Mouse (Mus musculus): ENCODE results near the gene Smndc1.

Smndc1 gene

DNA sequence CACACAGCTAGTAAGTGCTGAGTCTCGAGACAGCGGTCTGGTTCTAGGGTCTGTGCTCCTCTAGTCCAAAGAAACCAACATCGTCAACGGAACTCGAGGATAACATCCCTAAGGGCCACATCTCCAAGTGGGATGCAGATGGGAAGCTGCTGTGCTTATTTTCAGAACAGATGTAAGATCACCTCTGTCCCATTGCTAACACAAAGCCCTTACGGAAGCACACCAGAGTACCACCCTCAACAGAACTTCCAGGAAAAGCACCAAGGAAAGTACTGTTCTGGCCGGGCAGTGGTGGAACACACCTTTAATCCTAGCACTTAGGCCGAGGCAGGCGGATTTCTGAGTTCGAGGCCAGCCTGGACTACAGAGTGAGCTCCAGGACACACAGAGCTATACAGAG lies 12.0 kb downstream of the Smndc1 start:
- DNase-seq: no peak

DNA sequence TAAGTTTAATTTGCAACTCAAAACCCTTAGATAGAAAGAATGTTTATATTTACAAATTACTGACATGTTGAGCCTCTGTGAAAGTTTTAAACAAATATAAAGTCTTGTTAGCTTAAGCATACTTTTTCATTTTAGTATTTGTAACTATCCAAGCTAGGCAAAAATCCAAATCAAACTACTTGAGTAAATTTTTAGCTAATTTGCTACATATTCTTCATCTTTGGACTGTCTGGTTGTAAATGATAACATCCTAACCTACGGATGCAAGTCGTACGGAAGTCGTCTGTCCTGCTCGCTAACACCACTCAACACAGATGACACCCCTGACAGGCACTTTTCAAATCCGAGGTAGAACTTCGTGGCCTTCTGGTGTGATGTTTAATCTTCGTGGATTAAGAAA lies 12.7 kb downstream of the Smndc1 start:
- no peak for DNase-seq

GRCm38 (mm10) chr19:53375816-53376215 lies 14.6 kb downstream of the Smndc1 start:
- DNase-seq: peak in 1 of 2 experiments; percentile 69

GRCm38 (mm10) chr19:53375299-53375698 lies 15.1 kb downstream of the Smndc1 start:
- peak in 1 of 2 experiments; percentile 47 for DNase-seq

GRCm38 (mm10) chr19:53373570-53373969 lies 16.8 kb downstream of the Smndc1 start:
- DNase-seq: no peak

DNA sequence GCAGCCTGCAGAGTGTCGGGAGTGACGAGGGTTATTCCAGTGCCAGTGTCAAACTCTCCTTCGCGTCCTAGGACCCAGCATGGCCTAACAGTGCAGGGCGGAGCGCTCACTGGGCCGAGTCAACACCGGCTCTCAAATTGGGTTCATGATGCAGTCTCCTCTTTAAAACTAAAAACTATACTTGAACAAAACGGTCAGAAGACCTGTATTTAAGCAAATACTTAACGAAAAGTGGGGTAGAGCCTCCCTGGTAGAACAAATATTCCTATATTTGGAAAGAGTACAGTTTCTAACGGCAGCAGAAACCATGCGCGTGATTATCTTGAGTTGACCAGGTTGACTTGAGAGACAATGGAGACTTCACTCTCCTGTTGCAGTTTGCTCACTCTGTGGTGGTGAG lies 18.7 kb downstream of the Smndc1 start, which contains the start of gene Gm10197:
Gm10197 (minus strand) TSS at position 101 of the 400 bp plus-strand sequence.
- DNase-seq: no peak

- no peak for DNase-seq
Measured at GRCm38 (mm10) chr19:53370233-53370632, 20.1 kb downstream of the Smndc1 start.

DNA sequence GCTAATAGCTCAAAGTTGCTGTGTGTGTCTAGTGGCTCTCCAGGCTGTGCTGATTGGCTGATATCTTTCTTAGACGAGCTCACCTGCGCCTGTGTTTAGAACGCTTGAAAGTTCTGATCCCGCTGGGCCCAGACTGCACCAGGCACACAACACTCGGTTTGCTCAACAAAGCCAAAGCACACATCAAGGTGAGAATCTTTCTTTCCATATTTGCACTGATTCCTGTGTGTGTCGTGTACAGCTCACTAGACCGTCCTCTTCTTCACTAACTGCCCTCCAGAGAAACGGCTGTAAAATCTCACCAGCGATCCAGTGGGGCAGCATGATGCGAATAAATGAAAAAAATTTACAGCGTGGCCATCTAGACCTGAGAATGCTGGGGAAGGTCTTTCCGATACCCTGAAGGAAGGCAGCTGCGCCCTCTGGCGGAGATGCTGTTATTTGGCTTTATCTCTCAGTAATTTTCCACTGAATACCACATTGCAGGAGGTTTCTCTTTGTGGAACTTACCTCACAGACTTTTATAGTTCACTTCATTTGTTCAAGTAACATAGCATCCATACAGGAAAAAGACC lies 20.8 kb downstream of the Smndc1 start:
- peak; percentile 85 to 94 for DNase-seq

DNA sequence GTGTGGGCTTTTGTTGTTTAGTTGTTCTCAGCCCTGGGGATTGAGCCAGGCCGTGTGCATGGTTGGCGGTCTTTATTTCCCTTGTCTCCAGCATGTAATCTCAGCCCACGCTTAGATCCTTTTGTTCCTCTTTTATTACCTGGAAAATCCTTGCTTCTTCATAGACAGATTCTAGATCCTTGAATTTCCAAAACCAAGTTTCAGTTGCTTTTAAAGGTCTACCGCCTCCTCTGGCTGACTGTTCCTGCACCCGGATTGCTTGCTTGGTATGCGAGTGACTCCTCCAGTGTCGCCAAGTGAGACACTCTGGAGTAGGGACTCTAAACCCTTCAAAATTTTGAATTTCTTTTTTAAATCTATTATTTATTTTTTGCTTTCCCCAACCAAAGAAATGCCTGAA lies 23.5 kb downstream of the Smndc1 start:
- DNase-seq: no peak

GRCm38 (mm10) chr19:53366057-53366775 lies 24.2 kb downstream of the Smndc1 start:
- no peak for DNase-seq

- peak; percentile 70 to 84 for DNase-seq
Measured at GRCm38 (mm10) chr19:53364963-53365362, 25.4 kb downstream of the Smndc1 start.

DNA sequence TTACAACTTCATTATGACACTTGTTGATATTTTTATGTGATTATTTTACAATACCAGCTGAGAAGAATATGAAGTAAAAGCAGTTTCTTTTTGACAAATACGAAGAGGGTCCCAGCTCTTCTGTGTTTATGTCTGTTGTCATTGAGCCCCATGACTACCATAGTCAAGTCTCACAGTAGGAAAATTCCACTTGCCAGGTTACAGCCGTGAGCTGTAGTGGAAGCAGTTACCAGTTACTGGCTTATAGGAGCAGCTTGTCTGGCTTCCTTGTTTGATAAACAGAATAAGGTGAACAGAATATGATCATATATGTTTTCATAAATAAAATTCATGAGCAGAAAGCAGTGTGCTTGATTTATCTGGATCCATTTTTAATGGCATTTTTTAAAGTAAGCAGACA lies 25.8 kb downstream of the Smndc1 start:
- no peak for DNase-seq

- DNase-seq: no peak
Measured at GRCm38 (mm10) chr19:53362967-53363366, 27.4 kb downstream of the Smndc1 start.

DNA sequence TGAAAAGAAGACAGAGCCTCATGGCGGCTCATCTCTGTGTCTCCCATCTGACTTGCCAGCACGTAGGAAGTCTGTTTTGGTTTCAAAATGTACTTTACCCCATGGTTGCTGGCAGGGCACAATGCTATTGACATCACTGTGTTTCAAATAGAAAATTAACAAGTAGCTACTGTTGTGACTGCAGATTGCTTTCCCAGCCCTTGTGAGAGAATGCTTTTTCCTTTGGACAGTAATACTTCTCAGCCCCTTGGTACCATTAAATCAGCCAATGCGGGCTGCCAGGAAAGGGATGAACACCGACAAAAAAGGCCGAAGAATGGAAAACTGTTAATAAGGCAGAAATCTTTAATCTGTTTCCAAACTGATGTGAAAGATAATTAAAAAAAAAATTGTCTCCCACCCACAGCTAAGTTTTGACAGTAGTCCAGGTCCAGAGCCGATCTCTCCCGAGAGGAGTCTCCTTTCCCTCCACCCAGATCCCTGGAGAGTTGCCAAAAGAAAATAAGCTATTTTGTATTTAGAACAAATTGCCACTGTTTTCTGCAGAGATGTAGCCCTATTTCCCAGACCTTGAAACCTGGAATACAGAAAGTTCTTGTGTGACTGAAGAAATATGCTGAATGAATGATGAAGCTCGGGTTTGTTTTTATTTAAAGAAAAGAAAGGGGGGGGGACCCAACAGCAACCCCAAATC lies 30.0 kb downstream of the Smndc1 start:
- peak; percentile 64 to 69 for DNase-seq

GRCm38 (mm10) chr19:53359160-53360033 lies 31.0 kb downstream of the Smndc1 start:
- DNase-seq: peak in 1 of 2 experiments; percentile 71

DNA sequence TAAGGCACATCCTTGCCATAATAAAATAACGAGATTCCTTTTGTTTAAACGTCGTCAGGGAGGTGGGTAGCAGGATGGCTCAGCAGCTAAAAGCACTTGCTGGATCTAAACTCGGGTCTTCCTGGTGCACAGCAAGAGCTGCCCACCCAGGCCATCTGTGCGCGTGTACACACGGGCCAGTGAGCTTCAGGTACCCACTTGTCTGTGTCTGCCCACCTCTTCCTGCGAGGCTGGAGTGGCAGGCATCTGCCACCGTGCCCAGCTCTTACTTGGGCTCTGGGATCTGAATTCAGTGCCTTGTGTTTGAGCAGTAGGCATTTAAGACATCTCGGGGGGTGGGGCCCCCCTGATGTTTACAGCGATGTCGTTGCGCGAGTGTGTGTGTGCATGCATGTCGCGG lies 35.3 kb downstream of the Smndc1 start:
- DNase-seq: no peak

DNA sequence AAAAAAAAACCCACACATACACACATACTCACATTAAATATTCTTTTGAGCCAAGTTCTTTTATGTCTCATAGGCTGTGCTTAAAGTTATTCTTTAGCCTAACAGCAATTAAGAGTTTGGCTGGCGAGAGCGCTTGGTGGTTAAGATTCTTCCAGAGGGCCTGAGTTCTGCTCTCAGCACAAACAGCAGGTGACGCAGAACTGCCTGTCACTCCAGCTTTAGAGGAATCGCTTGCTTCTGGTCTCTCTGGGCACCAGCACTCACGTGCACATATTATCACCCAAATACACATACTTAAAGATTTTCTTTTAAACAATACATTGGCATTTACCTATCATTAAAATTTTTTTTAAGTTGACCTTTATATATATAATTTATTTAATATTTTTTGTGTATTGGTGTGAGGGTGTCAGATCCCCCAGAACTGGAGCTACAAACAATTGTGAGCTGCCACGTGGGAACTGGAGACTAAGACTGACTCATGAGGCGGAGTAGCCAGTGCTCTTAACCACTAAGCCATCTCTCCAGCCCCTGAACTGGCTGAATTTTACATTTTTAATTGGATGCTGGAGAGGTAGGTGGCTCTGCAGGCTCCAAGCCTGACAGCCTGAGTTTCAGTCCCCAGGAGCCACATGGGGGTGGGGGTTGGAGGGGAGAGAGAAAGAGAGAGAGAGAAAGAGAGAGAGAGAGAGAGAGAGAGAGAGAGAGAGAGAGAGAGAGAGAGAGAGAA lies 35.9 kb downstream of the Smndc1 start:
- no peak for DNase-seq

DNA sequence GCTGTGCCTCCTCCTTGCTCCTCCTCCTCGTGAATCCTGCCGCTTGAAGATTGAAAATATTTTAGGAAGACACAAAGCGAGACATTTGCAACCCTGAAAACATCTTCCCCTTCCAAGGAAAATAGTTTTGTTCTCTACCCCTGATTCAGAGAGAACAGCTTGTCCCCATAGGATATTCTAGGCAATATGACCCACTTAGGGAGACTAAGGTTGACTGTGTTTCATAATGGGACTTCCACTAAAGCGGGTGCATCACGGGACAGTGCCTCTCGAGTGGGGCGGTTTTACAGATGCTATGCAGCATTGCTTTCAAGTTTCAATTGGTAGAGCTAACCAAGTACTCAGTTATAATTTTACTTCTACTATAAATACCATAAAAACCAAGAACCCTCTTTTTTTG lies 36.5 kb downstream of the Smndc1 start:
- DNase-seq: no peak

DNA sequence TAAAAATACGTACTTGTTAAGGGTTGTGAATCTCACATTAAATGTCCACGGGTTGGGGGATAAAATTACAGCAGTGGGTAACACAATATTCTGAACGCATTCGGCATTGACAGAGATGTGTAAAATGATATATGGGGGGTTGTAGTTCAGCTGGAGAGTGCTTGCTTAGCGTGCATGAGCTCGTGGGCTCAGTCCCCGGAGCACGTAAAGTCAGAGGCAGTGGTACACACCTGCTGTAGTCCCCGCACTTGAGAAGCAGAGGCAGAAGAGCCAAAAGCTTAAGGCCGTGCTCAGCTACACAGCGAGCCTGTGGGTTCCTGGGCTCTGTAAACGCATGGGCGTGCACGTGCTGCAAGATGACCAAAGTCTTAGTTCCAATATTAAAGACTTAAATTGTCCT lies 44.6 kb downstream of the Smndc1 start:
- no peak for DNase-seq

- peak in 1 of 2 experiments; percentile 58 for DNase-seq
Measured at GRCm38 (mm10) chr19:53344062-53344461, 46.3 kb downstream of the Smndc1 start.

GRCm38 (mm10) chr19:53343174-53343881 lies 47.0 kb downstream of the Smndc1 start:
- DNase-seq: no peak

GRCm38 (mm10) chr19:53340423-53340822 lies 50.0 kb downstream of the Smndc1 start:
- DNase-seq: peak; percentile 71 to 84
